Mouse (Mus musculus) heart, postnatal 14 days (tissue): ENCODE measurements around the gene Adprm. TPM values are rescaled to one million over a fixed set of nuclear protein-coding genes. Genes with fewer than 3 reads are reported as not detected.

Experiments
- DNase-seq, 2 experiments: peaks; one replicate each; pipeline ENCODE4 v3.0.0; 2021 to 2022
- intact Hi-C: fragments of 180-260 bp; cut with DNase I; formaldehyde crosslinking; loops from one replicate; pipeline ENCODE4 v1.15.1; 2025
- total RNA-seq, 2 experiments: library from RNA; stranded (reverse); gene quantifications; 2 replicates each; pipeline ENCODE4 v1.2.3; 2021

Gene Adprm
- total RNA-seq, 2 experiments from 2014 or later: 13.8 to 15.9 TPM

DNA sequence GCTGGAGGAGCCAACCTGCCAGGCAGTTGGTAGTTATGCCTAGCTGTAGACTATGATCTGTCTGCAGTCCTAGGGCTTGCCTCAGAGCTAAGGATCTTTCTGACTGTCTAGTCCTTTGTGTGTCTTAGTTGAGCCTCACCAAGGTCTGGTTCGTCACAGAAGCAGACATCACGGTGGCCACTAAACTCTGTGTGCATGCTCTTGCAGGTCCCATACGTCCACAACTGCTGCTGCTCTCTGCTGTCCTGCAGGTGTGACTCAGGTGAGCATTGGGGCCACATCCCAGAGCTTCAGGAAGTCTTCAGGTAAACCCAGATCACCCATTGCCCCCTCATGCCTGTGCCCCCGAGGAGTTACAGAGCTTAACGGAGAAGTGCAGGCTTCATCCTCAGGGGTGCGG is 26.5 kb upstream of the Adprm start:
- intact Hi-C loops: no loop called here

DNA sequence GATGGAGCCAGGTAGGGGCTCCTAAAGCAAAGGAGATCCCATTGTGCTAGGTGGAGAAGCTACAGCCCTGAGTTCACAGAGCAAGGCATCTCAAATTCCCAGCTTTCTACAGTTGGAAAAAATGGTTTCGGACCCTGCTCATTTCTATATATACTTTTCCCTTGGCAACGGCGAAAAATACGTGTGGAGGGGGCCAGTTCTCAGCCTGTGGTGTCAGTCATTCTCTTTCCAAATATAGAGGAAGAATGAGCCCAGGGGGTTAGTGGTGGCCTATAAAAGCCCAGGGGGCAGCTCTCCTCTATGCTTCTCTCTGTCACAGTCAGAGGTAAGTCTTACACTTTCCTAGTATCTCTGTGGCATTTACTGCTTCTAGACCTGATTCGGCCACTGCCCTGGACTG is 25.6 kb upstream of the Adprm start, which contains the start of gene Myh3:
TSS of gene Myh3 (plus strand) at position 301 of the 400 bp plus-strand sequence.
- intact Hi-C loops: no loop called here
- DNase-seq: no peak

More for the DNA sequence above, 26.5 kb upstream of the Adprm start:
- no peak for DNase-seq

DNA sequence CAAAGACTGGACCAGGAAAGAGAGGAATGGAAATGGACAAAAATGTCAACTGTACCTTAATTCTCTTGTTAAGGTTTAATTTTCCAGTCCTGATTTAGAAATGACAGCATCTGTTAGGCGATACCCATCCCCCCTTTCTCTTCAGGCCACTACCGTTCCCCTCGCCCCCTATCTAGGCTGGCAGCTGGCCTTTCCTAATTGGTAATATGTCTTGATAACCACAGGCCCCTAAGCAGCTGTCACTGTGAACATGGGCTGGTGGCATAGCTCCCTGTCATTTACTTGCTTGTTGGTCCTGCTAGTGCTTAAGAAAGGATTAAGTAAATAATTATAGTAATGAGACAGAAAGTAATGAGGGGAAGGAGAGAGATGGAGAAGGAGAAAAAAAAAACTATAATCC is 25.0 kb upstream of the Adprm start:
- intact Hi-C loops: no loop called here
- DNase-seq: no peak

DNA sequence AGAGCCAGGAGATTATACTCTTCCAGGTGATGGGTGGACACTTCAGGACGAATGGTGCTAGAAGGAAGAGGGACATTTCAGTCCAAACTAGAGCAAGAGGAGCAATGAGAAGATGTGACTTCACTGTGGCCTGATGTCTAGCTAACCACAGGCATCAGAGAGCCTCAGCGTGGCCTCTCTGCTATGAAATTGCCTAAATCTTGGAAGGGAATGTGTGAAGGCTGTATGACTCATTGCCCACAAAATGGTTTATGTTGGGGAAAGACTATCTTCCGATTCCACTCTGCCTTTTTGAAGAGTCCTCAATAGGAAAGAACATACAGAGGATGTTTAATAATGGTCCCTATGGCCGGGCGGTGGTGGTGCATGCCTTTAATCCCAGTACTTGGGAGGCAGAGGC is 24.4 kb upstream of the Adprm start:
- DNase-seq: no peak
- intact Hi-C loops: no loop called here

DNA sequence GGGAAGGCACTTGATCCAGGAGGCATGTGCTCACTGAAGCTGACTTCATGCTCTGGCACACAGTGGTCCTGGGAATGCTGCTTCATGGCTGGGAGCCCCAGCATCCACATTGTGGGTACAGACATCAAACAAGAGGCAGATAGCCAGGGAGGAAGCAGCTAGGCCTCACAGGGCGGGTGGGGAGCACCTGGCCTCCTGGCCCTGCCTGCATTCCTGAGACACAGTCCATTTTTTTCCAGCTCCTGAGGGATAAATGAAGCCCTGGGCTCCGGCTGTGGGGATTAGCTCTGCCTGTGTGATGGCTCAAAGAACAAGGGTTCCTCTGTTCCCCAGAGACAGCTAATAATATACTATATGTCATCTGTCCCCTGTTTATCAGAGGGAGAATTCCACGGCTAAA is 22.6 kb upstream of the Adprm start:
- intact Hi-C loops: no loop called here
- DNase-seq: no peak

DNA sequence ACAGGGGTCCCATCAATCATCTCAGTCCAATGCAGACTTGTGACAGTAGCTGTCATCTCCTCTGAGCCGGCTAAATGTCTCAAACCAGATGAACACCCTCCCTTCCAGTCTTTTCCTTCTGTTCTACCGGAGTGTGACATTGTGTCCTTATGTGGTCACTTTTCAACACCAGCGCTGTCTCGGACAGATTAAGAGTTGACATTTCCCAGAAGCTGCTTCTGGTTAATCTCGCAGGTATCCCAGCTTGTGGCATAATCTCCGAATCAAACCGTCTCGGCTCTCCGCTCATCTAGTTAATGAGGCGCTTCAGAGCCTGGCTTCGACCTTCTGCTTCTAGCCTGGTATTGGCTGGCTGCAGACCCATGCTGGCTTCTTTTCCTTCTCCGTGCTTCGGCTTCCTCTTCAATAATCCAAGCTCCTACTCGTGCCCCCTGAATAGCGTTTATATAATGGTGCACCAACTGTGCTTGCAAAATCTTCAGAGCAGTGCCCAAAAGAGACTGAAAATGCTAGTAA is 20.3 kb upstream of the Adprm start:
- intact Hi-C loops: no loop called here

DNA sequence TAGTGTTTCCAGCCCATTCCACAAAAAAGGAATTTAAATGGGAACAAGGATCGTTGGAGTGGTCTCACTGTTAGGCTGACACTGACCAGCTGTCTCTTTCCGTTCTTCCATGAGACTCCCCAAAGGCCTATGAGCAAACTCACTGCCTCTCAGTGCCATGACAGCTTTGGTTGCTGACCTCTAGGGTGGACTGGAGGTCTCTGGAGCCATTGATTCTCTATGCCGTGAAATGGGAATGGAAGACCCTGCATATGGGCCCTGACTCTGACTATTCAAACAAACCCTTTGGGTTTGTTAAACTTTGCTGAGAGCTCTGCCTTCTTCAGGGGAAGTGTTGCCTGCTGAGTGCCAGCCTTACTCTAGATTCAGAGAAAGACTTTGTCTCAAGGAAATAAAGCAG is 15.3 kb upstream of the Adprm start:
- DNase-seq: no peak
- intact Hi-C loops: no loop called here

More for the DNA sequence above, 20.3 kb upstream of the Adprm start:
- DNase-seq: no peak

DNA sequence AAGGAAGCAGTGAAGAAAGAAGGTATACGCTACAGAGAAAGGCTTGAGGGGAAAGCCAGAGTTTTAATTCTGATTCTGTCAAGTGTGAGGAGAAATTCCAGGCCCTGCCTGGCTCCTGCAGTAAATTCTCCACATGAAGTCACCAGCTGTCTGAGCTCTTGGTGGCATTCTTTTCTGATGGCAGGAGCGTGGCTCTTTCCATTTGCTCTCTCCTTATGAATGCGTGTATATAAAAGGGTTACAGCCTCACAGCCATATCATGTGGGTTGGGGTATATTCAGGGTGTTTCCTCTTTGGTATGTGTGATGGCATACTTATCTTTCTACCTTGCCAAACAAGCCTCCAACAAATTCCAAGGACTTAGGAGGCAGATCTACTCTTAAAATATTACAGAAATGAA is 10.3 kb upstream of the Adprm start:
- intact Hi-C loops: no loop called here
- no peak for DNase-seq

DNA sequence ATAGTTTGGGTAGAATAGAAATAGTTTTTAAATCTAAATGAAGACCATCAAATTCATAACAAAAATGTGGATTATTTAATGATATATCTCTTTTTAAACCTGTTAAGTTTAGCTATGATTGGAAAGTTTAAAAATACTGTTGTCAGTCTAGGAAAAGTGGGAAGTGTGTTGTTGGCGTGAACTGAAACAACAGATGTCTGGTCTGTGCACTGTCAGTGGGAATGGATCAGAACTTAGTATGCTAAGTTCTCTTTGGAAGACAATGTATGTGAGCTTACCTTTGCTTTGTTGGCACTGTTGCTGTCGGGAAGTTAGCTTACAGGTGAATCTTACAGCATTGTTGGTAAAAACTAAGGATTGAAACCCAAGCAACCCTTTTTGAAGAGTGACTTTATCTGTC is 8.9 kb upstream of the Adprm start:
- intact Hi-C loops: no loop called here
- no peak for DNase-seq

DNA sequence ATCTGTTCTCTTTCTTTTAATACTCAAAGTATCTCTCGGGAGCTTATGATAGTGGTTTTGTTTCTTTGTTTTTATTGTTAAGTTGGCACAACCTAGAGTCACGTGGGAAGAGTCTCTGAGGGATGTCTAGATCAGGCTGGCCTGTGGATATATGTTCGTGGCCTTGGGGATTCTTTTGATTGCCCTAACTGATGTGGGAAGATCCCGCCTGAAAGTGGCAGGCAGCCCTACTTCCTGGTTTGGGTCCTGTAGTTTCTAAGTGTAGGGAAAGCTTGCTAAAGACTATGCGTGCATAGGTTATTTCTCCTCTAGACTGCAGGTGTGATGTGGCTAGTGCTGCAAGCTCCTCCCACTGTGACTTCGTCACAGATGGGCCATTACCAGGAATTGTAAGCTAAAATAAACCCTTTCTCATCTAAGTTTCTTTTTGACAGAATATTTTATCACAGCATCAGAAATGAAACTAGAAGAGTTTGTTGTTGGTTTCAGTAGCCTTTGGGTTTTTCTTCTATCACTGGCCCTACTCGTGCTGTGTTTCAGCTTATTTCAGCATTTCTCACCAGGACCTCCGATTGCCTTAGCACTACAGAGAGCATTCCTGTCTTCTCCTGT is 2.5 kb upstream of the Adprm start:
- no peak for DNase-seq
- intact Hi-C loops: no loop called here

DNA sequence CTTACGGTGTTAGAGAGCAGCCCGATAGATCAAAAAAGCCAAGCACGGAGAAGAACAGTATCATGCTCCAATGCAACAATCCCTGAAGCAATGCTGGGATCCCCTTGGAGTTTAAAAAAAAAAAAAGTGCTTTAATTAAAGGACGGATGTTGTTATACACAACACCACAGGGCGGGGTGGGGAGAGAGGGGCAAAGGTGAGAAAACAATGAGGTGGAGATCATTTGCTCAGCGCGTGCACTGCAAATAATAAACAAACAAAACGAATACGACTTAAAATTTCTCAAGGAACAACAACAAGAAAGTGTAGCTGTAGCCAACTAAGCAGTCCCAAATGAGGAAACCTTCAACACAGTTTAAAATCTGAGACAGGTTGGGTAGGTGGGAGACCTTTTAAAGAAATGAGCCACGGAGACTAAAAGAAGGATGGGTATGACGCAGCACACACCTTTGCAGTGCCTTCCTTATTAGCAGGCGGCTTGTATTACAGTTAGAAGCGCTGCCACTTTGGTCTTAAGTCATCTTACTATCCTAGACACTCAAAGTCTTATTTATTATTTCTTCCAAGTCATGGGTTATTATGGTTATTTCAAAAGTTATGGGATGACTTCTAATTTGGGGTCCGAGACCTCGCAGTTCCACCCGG is 596 bp downstream of the Adprm start:
- intact Hi-C loops: loop anchor here (1.0 kb wide), 1 partner anchor 26 kb away; the partner anchor contains the start of gene Tmem220
- DNase-seq: no peak

DNA sequence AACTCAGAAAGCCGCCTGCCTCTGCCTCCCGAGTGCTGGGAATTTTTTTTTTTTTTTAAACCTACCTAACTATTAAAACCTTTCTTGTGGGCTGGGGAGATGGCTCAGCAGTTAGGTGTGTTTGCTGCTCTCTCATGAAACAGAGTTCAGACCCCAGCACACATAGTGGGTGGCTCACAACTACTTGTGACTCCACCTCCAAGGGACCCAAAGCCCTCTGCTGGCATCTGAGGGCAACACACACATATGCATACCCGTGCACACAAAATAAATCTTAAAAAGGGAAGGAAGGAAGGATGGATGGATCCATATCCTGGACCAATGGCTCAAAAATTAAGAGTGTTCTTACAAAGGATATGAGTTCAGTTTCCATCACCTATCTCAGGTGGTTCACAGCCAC is 3.1 kb downstream of the Adprm start:
- DNase-seq: no peak
- intact Hi-C loops: no loop called here

DNA sequence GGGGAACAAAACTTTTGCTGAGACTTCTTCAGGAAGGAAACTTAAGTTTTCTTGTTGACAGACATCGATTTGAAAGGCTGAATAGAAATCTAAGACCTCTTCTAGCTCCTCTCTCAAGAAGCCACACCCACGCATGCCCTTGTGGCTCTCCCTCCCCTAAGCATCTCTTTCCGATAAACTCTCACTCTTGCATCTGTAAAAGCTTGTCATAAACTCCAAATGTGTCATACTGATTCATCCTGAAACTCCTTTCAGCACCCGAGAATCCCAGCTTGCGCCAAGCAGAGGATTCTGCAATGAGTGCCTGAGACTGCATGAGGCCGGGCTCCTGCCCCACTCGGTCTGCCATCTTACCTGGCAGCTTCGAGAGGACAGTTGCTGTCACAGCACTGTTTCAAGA is 3.9 kb downstream of the Adprm start:
- intact Hi-C loops: no loop called here
- DNase-seq: no peak

DNA sequence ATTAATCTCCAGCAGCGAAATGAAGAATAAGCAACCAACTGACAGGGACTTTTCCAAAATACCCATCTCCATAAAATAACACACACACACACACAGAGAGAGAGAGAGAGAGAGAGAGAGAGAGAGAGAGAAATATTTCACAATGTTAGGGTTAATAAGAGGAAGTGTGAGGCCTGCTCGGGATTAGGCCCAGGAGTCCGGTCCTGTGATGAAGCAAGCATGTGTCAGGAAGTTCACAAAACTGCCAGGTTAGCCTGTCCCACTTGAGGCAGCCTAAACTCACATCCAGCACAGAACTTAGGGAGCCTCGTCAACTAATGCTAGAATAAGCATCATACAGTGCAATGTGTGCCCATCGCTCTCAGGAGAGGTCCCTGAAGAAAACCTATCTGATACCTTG is 5.2 kb downstream of the Adprm start:
- intact Hi-C loops: no loop called here
- DNase-seq: no peak

DNA sequence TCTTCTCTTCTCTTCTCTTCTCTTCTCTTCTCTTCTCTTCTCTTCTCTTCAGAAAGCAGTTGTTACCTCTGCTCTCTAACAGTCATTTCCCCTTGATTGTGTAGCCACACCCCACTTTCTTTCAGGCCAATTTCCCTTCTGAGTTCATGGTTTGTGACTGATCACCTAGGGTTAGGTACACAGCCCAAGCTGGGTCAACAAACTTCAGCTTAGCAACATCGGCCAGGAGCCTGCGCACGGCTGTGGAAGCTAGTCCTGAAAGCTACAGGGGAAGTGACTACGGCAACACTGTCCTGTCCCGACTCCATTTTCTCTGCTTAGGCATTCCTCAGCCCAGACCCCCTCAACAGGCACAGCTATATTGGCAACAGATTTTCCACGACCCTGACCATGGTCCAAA is 7.4 kb downstream of the Adprm start:
- DNase-seq: no peak
- intact Hi-C loops: no loop called here

DNA sequence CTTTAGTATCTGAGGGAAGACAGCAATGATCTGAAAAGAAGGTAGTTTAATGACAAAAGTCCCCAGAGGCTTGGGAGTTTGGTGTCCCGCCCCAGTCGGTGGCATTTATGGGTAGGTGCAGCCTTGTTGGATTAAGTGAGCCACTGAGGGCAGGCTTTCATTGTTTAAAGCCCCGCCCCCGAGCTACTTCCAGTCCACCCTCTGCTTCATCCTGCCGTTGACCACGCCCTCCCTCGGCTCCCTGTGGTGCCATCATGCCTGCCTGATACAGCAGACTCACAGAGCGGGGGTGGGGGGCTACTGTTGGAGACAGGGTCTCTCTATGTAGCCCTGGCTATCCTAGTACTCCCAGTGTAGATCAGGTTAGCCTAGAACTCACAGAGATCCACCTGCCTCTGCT is 9.4 kb downstream of the Adprm start:
- intact Hi-C loops: no loop called here
- no peak for DNase-seq

DNA sequence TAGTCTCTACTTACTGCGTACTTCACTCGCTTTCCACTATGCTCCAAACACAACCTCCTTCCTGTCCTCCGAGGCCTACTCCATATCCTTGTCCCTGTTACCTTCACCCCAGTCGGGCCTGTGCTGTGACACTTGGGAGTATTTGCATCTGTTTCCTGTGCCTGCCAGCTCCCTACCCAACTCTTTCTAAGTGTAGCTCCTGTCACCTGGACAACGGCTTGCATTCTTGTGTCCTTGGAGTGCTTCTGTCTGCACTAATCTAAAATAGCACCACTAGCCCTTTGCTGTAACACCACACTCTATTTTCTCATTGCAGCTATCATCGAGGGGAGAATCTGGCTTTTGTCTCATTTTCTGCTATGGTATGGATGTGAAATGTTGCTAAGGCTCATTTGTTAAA is 11.9 kb downstream of the Adprm start:
- intact Hi-C loops: no loop called here
- no peak for DNase-seq

DNA sequence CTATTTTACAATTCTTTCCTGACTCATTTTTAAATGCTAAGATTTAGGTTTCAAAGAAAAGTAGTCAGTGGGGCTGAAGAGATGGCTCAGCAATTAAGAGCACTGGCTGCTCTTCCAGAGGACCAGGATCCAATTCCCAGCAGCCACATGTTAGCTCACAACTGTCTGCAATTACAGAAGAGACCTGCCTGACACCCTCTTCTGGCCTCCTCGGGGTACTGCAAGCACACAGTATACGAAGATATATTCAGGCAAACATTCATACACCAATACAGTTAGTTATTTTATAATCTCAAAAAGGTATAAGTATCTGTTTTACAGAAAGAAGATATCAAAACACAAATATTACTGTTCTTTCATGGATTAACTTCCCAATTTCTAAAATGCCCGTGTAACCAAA is 12.6 kb downstream of the Adprm start:
- DNase-seq: no peak
- intact Hi-C loops: no loop called here

DNA sequence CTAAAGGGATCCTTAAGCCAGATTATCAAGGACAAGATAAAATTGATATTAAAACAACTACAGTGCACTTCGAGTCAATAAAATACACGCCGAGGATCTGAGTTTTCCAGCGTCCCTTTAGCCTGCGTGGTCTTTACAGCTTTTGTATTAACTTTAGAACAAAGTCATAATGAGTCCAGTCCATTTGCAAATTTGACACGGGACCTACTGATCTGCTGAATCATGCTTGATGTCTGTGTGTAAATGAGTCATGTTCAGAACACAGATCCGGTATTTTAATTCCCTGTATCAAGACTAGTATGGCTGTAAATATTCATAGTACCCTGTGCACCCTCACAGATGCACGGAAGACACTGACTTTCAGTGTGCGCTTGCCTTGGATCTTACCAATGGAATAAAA is 15.5 kb downstream of the Adprm start:
- intact Hi-C loops: no loop called here
- no peak for DNase-seq

DNA sequence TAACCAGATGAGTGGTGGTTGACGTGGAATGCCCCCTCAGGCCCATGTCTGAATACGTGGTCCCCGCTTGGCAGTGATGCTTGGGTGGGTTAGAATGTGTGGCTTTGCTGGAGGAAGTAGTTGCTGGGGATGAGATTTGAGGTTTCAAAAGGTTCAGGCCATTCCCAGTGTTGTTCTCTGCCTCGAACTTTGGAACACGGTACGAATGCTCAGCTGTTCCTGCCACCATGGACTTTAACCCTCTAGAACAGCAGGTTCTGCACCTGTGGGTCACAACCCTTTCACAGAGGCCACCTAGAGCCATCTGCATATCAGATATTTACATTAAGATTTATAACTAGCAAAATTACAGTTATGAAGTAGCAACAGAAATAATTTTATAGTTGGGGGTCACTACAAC is 16.2 kb downstream of the Adprm start:
- intact Hi-C loops: no loop called here
- DNase-seq: no peak

DNA sequence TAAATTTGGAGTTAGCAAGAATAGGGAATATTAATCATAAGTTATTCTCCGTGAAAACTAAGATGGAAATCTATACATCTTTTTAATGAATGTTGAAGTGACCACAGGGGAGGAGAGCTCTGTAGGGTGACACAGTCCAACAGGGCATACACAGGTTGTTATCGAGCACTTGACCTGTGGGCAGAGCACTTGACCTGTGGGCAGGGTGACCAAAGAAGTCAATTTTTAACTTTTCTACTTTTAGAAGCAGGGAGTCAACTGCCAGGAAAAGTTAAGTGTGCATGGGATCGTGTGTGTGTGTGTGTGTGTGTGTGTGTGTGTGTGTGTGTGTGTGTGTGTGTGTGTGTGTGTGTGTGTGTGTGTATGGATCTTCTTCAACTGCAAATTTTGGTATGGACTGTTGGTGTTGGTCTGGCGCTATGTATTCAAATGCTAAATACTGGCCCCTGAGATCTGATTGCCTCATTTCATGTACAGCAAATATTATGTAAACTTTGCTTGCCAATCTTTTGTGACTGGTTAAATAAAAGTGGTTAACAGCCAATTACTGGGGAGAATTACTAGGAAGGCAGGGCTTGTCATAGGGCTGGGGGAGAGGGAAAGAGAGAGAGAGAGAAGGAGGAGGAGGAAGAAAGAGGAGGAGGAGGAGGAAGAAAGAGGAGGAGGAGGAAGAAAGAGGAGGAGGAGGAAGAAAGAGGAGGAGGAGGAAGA is 17.5 kb downstream of the Adprm start:
- no peak for DNase-seq
- intact Hi-C loops: no loop called here

DNA sequence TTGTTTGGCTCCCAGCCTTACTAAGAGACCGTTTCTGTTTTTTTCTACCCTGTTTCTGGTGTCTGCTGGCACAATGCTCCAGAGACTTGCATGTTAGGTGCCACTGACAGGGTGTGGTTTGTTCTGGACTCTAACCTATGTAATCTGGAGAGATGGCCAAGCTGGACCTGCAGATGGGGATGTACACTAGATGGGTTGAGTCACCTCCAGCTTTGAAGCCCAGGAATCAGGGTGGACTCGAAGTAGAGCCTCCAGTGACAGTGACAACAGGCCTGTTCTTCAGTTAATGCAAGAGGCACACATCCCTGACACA is 20.8 kb downstream of the Adprm start:
- DNase-seq: no peak

More for the DNA sequence above, 20.8 kb downstream of the Adprm start:
- intact Hi-C loops: no loop called here
